Mouse (Mus musculus) kidney, adult 8-10 months (tissue): ENCODE results near the gene Gdf5.
"Not testable (repeated sequence)": the region's sequence is repeated elsewhere in the genome, so short reads cannot be mapped to it uniquely, and the experiment has no call there.

Source experiments
- DNase-seq, 2 experiments: peaks; one replicate each; pipeline ENCODE4 v3.0.0; 2022

Gdf5 gene

DNA sequence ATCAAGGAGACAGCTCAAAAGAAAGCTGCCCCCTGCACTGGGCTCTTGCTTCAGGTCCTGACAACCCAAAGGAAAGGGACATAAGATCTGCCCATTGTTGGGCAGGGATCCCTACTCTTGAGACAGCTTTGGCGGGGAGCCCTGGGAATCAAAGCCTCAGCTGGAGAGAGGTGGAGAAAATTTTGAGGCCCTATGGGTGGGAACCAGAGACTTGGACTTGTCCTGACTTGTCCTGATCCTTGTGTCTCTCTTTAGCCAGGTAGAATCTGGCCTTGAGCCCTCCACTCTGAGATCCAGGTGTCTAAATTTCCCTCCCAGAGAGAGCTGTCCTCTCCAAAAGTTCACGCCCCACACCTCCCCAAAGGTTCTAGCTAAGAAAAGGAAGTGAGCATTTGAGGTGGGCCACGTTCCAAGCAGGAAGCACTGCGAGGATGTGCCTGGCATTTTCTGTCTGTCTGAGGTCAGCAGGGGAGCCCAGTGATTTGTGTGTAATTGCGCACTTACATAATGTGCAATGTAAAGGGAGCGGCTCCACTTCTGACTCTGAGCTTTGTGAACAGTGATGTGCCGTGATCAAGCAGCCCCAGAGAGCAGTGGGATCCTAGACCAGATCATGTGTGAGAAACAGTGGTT, 5.2 kb downstream of the Gdf5 start:
- DNase-seq = no peak

GRCm38 (mm10) chr2:155929531-155930442, 15.4 kb downstream of the Gdf5 start, which contains the start of gene Uqcc1:
TSS of gene Uqcc1 (minus strand) at chr2:155930310.
- peak; percentile 95 to 96 for DNase-seq

- DNase-seq = peak; percentile 37 to 45
Measured at GRCm38 (mm10) chr2:155928711-155929345, 16.3 kb downstream of the Gdf5 start.

DNA sequence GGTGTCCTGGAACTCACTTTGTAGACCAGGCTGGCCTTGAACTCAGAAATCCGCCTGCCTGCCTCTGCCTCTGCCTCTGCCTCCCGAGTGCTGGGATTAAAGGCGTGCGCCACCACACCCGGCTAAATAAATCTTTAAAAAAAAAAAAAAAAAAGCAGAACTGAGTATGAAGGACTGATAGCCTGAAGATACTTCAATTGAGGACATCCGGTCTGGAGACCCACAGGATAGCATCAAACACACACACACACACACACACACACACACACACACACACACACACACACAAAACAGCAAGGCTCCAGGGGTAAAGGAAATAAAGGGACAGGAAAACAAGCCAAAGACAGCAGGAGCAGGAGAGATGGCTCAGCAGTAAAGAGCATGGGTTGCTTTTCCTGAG, 20.0 kb downstream of the Gdf5 start:
- DNase-seq = not testable (repeated sequence)

DNA sequence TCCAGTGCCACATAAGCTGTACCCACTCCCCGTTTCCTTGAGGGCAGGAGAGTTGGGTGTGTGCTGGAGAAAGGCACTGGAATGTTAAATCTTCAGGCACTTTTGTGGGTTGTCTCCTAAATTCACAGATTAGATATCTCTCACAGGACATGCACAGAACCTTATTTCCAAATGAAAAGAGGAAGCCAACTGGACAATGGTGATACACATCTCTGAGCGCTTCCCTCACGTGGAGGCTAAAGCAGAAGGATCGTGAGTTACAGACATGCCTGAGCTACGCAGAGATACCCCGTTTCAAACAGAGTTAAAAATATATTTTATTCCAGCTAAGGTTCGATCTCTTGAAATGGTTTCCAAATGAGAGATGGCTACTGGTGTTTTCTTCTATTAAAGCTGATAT, 22.0 kb downstream of the Gdf5 start:
- no peak for DNase-seq

DNA sequence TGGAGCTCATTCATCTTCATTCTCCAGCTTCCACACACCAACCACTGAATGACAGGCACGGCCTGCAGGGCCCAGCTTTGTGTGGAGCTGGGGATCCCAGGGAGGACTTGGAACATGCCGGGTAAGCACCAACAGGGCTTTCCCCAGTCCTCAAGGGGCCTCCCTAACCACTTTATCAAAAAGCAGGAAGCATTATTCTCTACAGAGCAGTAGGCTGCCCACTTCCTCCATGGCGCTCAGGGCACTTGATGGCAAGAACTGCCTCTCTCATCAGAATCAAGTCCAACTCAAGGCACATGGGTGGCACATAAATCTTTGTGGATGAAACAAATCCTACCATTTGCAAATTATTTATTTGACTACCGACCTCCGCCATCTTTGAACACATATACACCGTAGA, 30.5 kb downstream of the Gdf5 start:
- DNase-seq = no peak

DNA sequence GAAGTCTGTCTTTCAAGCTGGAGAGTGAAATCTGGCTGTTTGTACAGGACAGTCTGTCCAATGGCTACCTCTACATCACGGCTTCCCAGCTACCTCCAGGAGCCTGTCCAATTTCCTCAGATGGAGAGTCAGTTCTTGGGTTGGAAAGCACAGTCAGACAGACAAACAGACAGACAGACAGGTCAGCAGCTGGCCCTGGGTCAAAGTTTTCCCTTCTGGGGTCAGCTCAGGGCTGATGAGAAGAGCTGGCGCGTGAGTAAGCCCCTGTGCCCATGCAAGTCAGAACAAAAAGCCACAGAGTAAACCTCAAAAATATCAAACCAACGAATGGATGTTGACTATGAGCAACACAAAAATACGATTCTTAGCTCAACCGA, 41.5 kb downstream of the Gdf5 start:
- no peak for DNase-seq

- DNase-seq = no peak
Measured at GRCm38 (mm10) chr2:155902989-155903631, 42.1 kb downstream of the Gdf5 start.

GRCm38 (mm10) chr2:155895046-155895735, 50.0 kb downstream of the Gdf5 start:
- no peak for DNase-seq

GRCm38 (mm10) chr2:155894307-155895045, 50.7 kb downstream of the Gdf5 start:
- DNase-seq = no peak
